Mouse (Mus musculus) lung, embryonic 15.5 days (tissue): Measurements from ENCODE around the gene Elavl3. TPM values are rescaled to one million over a fixed set of nuclear protein-coding genes. Genes with fewer than 3 reads are reported as not detected.
A peak's percentile ranks its signal among the peaks of the same experiment; 100 is the strongest.

Experiments
- ATAC-seq: fragments of 200-750 bp; cut with Nextera tagmentation; 2 replicates; pipeline ENCODE4 v1.8.0; 2017; ENCODE audit warnings: moderate number of reproducible peaks, borderline replicate concordance; ENCODE audit not compliant: low FRiP score, low TSS enrichment; ENCODE audit errors: extremely low read depth
- H3K27ac ChIP-seq: fragments of 300-500 bp; sonication (generic); 2 replicates; pipeline ENCODE4 v1.5.1; 2015; ENCODE audit warnings: moderate library complexity, mild to moderate bottlenecking, inconsistent platforms
- H3K27me3 ChIP-seq: fragments of 300-500 bp; sonication (generic); 2 replicates; pipeline ENCODE4 v1.6.1; 2015; ENCODE audit warnings: inconsistent platforms
- H3K36me3 ChIP-seq: fragments of 300-500 bp; sonication (generic); 2 replicates; pipeline ENCODE4 v1.6.1; 2015; ENCODE audit warnings: inconsistent platforms
- H3K4me1 ChIP-seq: fragments of 300-500 bp; sonication (generic); 2 replicates; pipeline ENCODE4 v1.6.1; 2015; ENCODE audit warnings: inconsistent platforms
- H3K4me2 ChIP-seq: fragments of 300-500 bp; sonication (generic); 2 replicates; pipeline ENCODE4 v1.6.1; 2015; ENCODE audit warnings: inconsistent platforms, mild to moderate bottlenecking, moderate library complexity
- H3K4me3 ChIP-seq: fragments of 300-500 bp; sonication (generic); 2 replicates; pipeline ENCODE4 v1.5.1; 2015; ENCODE audit warnings: mild to moderate bottlenecking, inconsistent platforms
- H3K9ac ChIP-seq: fragments of 300-500 bp; sonication (generic); 2 replicates; pipeline ENCODE4 v1.6.1; 2015; ENCODE audit warnings: inconsistent platforms
- H3K9me3 ChIP-seq: fragments of 300-500 bp; sonication (generic); 2 replicates; pipeline ENCODE4 v1.6.1; 2016; ENCODE audit warnings: inconsistent platforms
- WGBS: fragments of 180-500 bp; shearing (Covaris S2); methylation state at CpG from one replicate; pipeline ENCODE4 v1.1.7; 2015; 5-methylcytosine and 5-hydroxymethylcytosine counted together
- polyA plus RNA-seq: library from polyadenylated mRNA; unstranded; fragments of >200 nt; fragmentation: Nextera tagmentation; extraction: Ambion mirVana; gene quantifications from 2 replicates; pipeline ENCODE4 v1.2.1, GENCODE M21; 2015

The Elavl3 gene
- polyA plus RNA-seq, 1 experiment from 2014 or later = 0.51 TPM

- no peaks in the 10 kb centered on the region for H3K9me3 ChIP-seq
- peaks cover 44% of the 10 kb centered on the region for H3K27me3 ChIP-seq
- H3K4me1 ChIP-seq = peaks cover 15% of the 10 kb centered on the region
- no peak overlapping the region for H3K9ac ChIP-seq
- WGBS = 68% methylated on average over 9 of the region's 9 CpGs
- no peak overlapping the region for H3K4me2 ChIP-seq
- ATAC-seq = no peak
- H3K27ac ChIP-seq = no peak overlapping the region
- no peak overlapping the region for H3K4me3 ChIP-seq
- peaks cover 33% of the 10 kb centered on the region for H3K36me3 ChIP-seq
These were observed 4.6 kb upstream of the Elavl3 start for GRCm38 (mm10) chr9:22056303-22056910.

- Histone ChIP-seq H3K4me1 (peaks cover 22% of the 10 kb centered on the region), H3K4me2 (no peak overlapping the region), H3K36me3 (peaks cover 27% of the 10 kb centered on the region), H3K9me3 (no peaks in the 10 kb centered on the region), H3K27me3 (peaks cover 51% of the 10 kb centered on the region), H3K9ac (no peak overlapping the region), H3K4me3 (no peak overlapping the region), H3K27ac (no peak overlapping the region)
- WGBS = 30% methylated on average over 28 of the region's 29 CpGs
- ATAC-seq = no peak
These were observed 3.9 kb upstream of the Elavl3 start for GRCm38 (mm10) chr9:22055713-22056112.

- H3K27ac ChIP-seq = no peak overlapping the region
- H3K4me2 ChIP-seq = peak overlapping the region; percentile 21; the same call in 1 of the 2 replicates
- H3K27me3 ChIP-seq = peaks cover 63% of the 10 kb centered on the region
- WGBS = 3% methylated on average over 32 of the region's 32 CpGs
- peaks cover 24% of the 10 kb centered on the region for H3K36me3 ChIP-seq
- H3K9ac ChIP-seq = no peak overlapping the region
- H3K9me3 ChIP-seq = no peaks in the 10 kb centered on the region
- peaks cover 27% of the 10 kb centered on the region for H3K4me1 ChIP-seq
- ATAC-seq = no peak
- no peak overlapping the region for H3K4me3 ChIP-seq
These were observed 2.7 kb upstream of the Elavl3 start for GRCm38 (mm10) chr9:22054411-22055076.

GRCm38 (mm10) chr9:22053657-22054056 is 1.8 kb upstream of the Elavl3 start:
- H3K27ac ChIP-seq = no peak overlapping the region
- H3K9me3 ChIP-seq = no peaks in the 10 kb centered on the region
- peaks cover 16% of the 10 kb centered on the region for H3K36me3 ChIP-seq
- H3K4me3 ChIP-seq = no peak overlapping the region
- 18% methylated on average over 6 of the region's 7 CpGs for WGBS
- peaks cover 71% of the 10 kb centered on the region for H3K27me3 ChIP-seq
- no peak overlapping the region for H3K4me2 ChIP-seq
- peaks cover 27% of the 10 kb centered on the region for H3K4me1 ChIP-seq
- H3K9ac ChIP-seq = no peak overlapping the region
- ATAC-seq = no peak

GRCm38 (mm10) chr9:22051161-22051957 is 464 bp downstream of the Elavl3 start:
- Histone ChIP-seq H3K9ac (no peak overlapping the region), H3K27ac (no peak overlapping the region), H3K4me3 (peak overlapping the region; percentile 38), H3K4me1 (peaks cover 27% of the 10 kb centered on the region), H3K9me3 (no peaks in the 10 kb centered on the region), H3K4me2 (peak overlapping the region; percentile 67), H3K36me3 (no peaks in the 10 kb centered on the region), H3K27me3 (peaks cover 80% of the 10 kb centered on the region)
- 2% methylated on average over 61 of the region's 67 CpGs for WGBS
- ATAC-seq = no peak

- Histone ChIP-seq H3K27ac (no peak overlapping the region), H3K36me3 (no peaks in the 10 kb centered on the region), H3K9me3 (no peaks in the 10 kb centered on the region), H3K4me2 (peak overlapping the region; percentile 67), H3K4me3 (peak overlapping the region; percentile 38), H3K27me3 (peaks cover 75% of the 10 kb centered on the region), H3K4me1 (peaks cover 27% of the 10 kb centered on the region), H3K9ac (no peak overlapping the region)
- WGBS = under 1% methylated on average over 34 of the region's 43 CpGs
- ATAC-seq = no peak
These were observed 1.4 kb downstream of the Elavl3 start for GRCm38 (mm10) chr9:22050351-22050889.

GRCm38 (mm10) chr9:22049721-22050270 is 2.0 kb downstream of the Elavl3 start:
- Histone ChIP-seq H3K27ac (no peak overlapping the region), H3K9me3 (no peaks in the 10 kb centered on the region), H3K4me1 (peaks cover 25% of the 10 kb centered on the region), H3K4me2 (no peak overlapping the region; the same call in 1 of the 2 replicates), H3K27me3 (peaks cover 69% of the 10 kb centered on the region), H3K36me3 (no peaks in the 10 kb centered on the region), H3K9ac (no peak overlapping the region), H3K4me3 (no peak overlapping the region; the same call in 1 of the 2 replicates)
- no peak for ATAC-seq
- WGBS = 48% methylated on average over 4 of the region's 4 CpGs

- no peak for ATAC-seq
- no peaks in the 10 kb centered on the region for H3K9me3 ChIP-seq
- 56% methylated on average over 11 of the region's 11 CpGs for WGBS
- no peaks in the 10 kb centered on the region for H3K36me3 ChIP-seq
- no peak overlapping the region for H3K4me3 ChIP-seq
- H3K27ac ChIP-seq = no peak overlapping the region
- peaks cover 21% of the 10 kb centered on the region for H3K4me1 ChIP-seq
- H3K27me3 ChIP-seq = peaks cover 64% of the 10 kb centered on the region
- H3K4me2 ChIP-seq = no peak overlapping the region
- H3K9ac ChIP-seq = no peak overlapping the region
These were observed 2.5 kb downstream of the Elavl3 start for GRCm38 (mm10) chr9:22049315-22049714.

- Histone ChIP-seq H3K9me3 (no peaks in the 10 kb centered on the region), H3K4me3 (no peak overlapping the region), H3K27me3 (peaks cover 45% of the 10 kb centered on the region), H3K4me1 (peaks cover 19% of the 10 kb centered on the region), H3K36me3 (no peaks in the 10 kb centered on the region), H3K4me2 (no peak overlapping the region), H3K27ac (no peak overlapping the region), H3K9ac (no peak overlapping the region)
- WGBS = 41% methylated on average over 9 of the region's 9 CpGs
- no peak for ATAC-seq
These were observed 4.5 kb downstream of the Elavl3 start for GRCm38 (mm10) chr9:22047329-22047728.

- H3K9me3 ChIP-seq = no peaks in the 10 kb centered on the region
These were observed 10.0 kb downstream of the Elavl3 start for GRCm38 (mm10) chr9:22041832-22042231.

GRCm38 (mm10) chr9:22037826-22038225 is 14.0 kb downstream of the Elavl3 start:
- Histone ChIP-seq H3K4me2 (no peak overlapping the region), H3K36me3 (no peaks in the 10 kb centered on the region), H3K9me3 (no peaks in the 10 kb centered on the region), H3K27ac (no peak overlapping the region), H3K9ac (no peak overlapping the region), H3K4me1 (no peaks in the 10 kb centered on the region), H3K27me3 (no peaks in the 10 kb centered on the region), H3K4me3 (no peak overlapping the region)
- ATAC-seq = no peak
- 58% methylated on average over 10 of the region's 10 CpGs for WGBS

More at GRCm38 (mm10) chr9:22041832-22042231, 10.0 kb downstream of the Elavl3 start:
- H3K4me3 ChIP-seq = no peak overlapping the region
- no peaks in the 10 kb centered on the region for H3K27me3 ChIP-seq
- no peak for ATAC-seq
- H3K9ac ChIP-seq = no peak overlapping the region
- no peaks in the 10 kb centered on the region for H3K36me3 ChIP-seq
- WGBS = 51% methylated on average over 2 of the region's 2 CpGs
- no peak overlapping the region for H3K27ac ChIP-seq
- H3K4me2 ChIP-seq = no peak overlapping the region
- H3K4me1 ChIP-seq = no peaks in the 10 kb centered on the region
